Mouse (Mus musculus) midbrain, embryonic 11.5 days (tissue): ENCODE measurements around the gene Dst. TPM values are rescaled to one million over a fixed set of nuclear protein-coding genes. Genes with fewer than 3 reads are reported as not detected.

Source experiments
- ATAC-seq: fragments of 200-750 bp; cut with Nextera tagmentation; 2 replicates; pipeline ENCODE4 v1.8.0; 2017; ENCODE audit warnings: moderate TSS enrichment, moderate library complexity; ENCODE audit not compliant: low FRiP score
- DNase-seq: peaks from one replicate; pipeline ENCODE4 v3.0.0; 2015; ENCODE audit warnings: low spot score; ENCODE audit errors: missing footprints
- H3K27ac ChIP-seq: fragments of 300-500 bp; sonication (generic); 2 replicates; pipeline ENCODE4 v1.5.1; 2014; ENCODE audit warnings: low read depth, low read length
- H3K27me3 ChIP-seq: fragments of 300-500 bp; sonication (generic); 2 replicates; pipeline ENCODE4 v1.6.1; 2014; ENCODE audit warnings: mild to moderate bottlenecking, low read length, moderate library complexity, mixed read lengths; ENCODE audit not compliant: control insufficient read depth, insufficient read depth
- H3K36me3 ChIP-seq: fragments of 300-500 bp; sonication (generic); 2 replicates; pipeline ENCODE4 v1.6.1; 2014; ENCODE audit warnings: mild to moderate bottlenecking, low read length, moderate library complexity, mixed read lengths; ENCODE audit not compliant: control insufficient read depth, insufficient read depth
- H3K4me1 ChIP-seq: fragments of 300-500 bp; sonication (generic); 2 replicates; pipeline ENCODE4 v1.6.1; 2014; ENCODE audit warnings: low read length; ENCODE audit not compliant: control insufficient read depth, insufficient read depth
- H3K4me2 ChIP-seq: fragments of 300-500 bp; sonication (generic); 2 replicates; pipeline ENCODE4 v1.6.1; 2014; ENCODE audit warnings: mild to moderate bottlenecking, moderate library complexity
- H3K4me3 ChIP-seq: fragments of 300-500 bp; sonication (generic); 2 replicates; pipeline ENCODE4 v1.5.1; 2014; ENCODE audit warnings: low read depth, low read length
- H3K9ac ChIP-seq: fragments of 300-500 bp; sonication (generic); 2 replicates; pipeline ENCODE4 v1.6.1; 2014; ENCODE audit warnings: low read length
- H3K9me3 ChIP-seq: fragments of 300-500 bp; sonication (generic); 2 replicates; pipeline ENCODE4 v1.6.1; 2016; ENCODE audit warnings: low read length; ENCODE audit not compliant: control insufficient read depth
- WGBS: fragments of 180-500 bp; shearing (Covaris S2); extraction: QIAGEN DNeasy Blood & Tissue Kit; methylation state at CpG from one replicate; pipeline ENCODE4 v1.1.7; 2014; 5-methylcytosine and 5-hydroxymethylcytosine counted together
- polyA plus RNA-seq: library from polyadenylated mRNA; unstranded; fragments of >200 nt; fragmentation: Nextera tagmentation; extraction: Ambion mirVana; gene quantifications from 2 replicates; pipeline ENCODE4 v1.2.1, GENCODE M21; 2014

Gene Dst
- polyA plus RNA-seq, 1 experiment from 2014 or later, result 33.3 TPM

- no peaks in the 10 kb centered on the region for H3K36me3 ChIP-seq
- no peaks in the 10 kb centered on the region for H3K9me3 ChIP-seq
- DNase-seq (peak; percentile 60), ATAC-seq (no peak)
- H3K4me3 ChIP-seq, result no peak overlapping the region
- H3K4me2 ChIP-seq, result no peak overlapping the region
- no peaks in the 10 kb centered on the region for H3K4me1 ChIP-seq
- no peak overlapping the region for H3K27ac ChIP-seq
- WGBS, result 93% methylated on average over 3 of the region's 3 CpGs
- H3K9ac ChIP-seq, result no peak overlapping the region
- H3K27me3 ChIP-seq, result no peaks in the 10 kb centered on the region
Observed at GRCm38 (mm10) chr1:34047285-34047684, 139.3 kb downstream of the Dst start.

DNA sequence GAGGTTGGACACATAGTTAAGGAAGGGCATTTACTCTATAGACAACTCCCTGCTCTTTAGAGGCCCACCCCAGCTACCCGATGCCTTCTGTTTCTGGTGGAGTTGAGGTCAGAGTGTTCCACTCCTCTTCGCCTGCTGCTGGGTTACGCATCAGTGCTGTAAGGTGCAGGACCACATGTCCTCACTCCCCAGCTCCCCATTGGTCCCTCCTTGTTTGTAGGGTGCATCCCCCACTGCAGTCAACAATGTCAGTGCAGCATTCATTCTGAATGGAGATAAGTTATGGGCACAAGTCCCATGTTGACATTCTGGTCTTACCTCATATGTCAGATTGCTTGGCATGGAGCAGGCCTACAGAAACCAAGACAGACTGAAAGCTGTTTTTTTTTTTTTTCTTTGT is 143.2 kb downstream of the Dst start:
- WGBS, result 85% methylated on average over 3 of the region's 3 CpGs
- no peak for ATAC-seq

GRCm38 (mm10) chr1:34052422-34052821 is 144.4 kb downstream of the Dst start:
- no peaks in the 10 kb centered on the region for H3K27me3 ChIP-seq
- DNase-seq (peak; percentile 64), ATAC-seq (no peak)
- H3K4me2 ChIP-seq, result no peak overlapping the region
- H3K9ac ChIP-seq, result no peak overlapping the region
- no peak overlapping the region for H3K27ac ChIP-seq
- H3K4me1 ChIP-seq, result no peaks in the 10 kb centered on the region
- H3K9me3 ChIP-seq, result no peaks in the 10 kb centered on the region
- H3K36me3 ChIP-seq, result no peaks in the 10 kb centered on the region
- H3K4me3 ChIP-seq, result no peak overlapping the region
- 74% methylated on average over 5 of the region's 5 CpGs for WGBS

More for the DNA sequence above, 143.2 kb downstream of the Dst start:
- H3K36me3 ChIP-seq, result no peaks in the 10 kb centered on the region
- no peaks in the 10 kb centered on the region for H3K27me3 ChIP-seq
- H3K4me1 ChIP-seq, result no peaks in the 10 kb centered on the region
- H3K27ac ChIP-seq, result no peak overlapping the region
- H3K9me3 ChIP-seq, result no peaks in the 10 kb centered on the region
- H3K9ac ChIP-seq, result no peak overlapping the region
- DNase-seq, result peak; percentile 59
- no peak overlapping the region for H3K4me2 ChIP-seq
- H3K4me3 ChIP-seq, result no peak overlapping the region

- Histone ChIP-seq H3K4me2 (no peak overlapping the region), H3K9ac (no peak overlapping the region), H3K4me3 (no peak overlapping the region), H3K36me3 (no peaks in the 10 kb centered on the region), H3K27me3 (no peaks in the 10 kb centered on the region), H3K9me3 (no peaks in the 10 kb centered on the region), H3K27ac (no peak overlapping the region), H3K4me1 (peaks cover under 1% of the 10 kb centered on the region)
- no peak for ATAC-seq
- DNase-seq, result peak; percentile 31
- WGBS, result 90% methylated on average over 10 of the region's 10 CpGs
Observed at GRCm38 (mm10) chr1:34054970-34055369, 146.9 kb downstream of the Dst start.

DNA sequence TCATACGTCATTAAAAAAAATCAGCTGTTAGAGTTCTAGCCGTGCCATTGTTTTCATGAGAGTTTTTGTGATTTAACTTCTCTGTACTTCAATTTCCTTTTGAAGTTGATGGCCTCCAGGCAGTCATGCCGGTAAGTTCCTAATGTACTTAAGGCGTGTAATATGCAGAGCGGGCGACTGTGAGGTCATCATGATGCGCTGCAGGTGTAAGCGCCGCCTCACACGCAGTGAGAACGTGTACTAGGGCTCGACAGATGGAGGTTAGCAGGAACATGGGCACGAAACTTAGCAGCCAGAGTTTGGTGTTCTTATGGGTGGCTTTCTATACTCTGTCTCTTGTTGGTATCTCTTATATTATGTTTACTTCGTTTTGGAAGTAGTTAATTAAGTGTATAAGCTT is 148.6 kb downstream of the Dst start:
- DNase-seq, result no peak
- Histone ChIP-seq H3K36me3 (no peaks in the 10 kb centered on the region), H3K9me3 (no peaks in the 10 kb centered on the region), H3K4me2 (no peak overlapping the region), H3K27me3 (no peaks in the 10 kb centered on the region), H3K4me3 (no peak overlapping the region), H3K27ac (no peak overlapping the region), H3K9ac (no peak overlapping the region), H3K4me1 (peaks cover 12% of the 10 kb centered on the region)
- 95% methylated on average over 14 of the region's 14 CpGs for WGBS
- ATAC-seq, result no peak

DNA sequence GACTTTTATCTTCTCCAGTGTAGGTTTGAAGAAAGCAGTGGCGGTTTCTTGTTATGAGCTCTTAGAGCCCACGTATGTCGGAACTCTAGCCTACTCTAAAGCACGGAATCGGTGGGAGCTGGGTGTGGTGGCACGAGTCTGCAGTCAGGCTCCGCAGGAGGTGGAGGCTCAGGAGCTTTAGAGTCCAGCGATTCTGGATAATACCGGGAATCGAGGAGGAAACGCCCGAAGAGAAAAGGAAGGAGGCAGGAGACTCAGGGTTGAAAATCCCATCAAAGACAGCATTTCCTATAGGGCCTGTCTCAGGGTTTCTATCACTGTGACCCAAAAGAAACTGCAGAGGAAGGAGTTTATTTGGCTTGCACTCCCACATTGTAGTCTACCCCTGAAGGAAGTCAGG is 151.2 kb downstream of the Dst start:
- H3K4me1 ChIP-seq, result peaks cover 17% of the 10 kb centered on the region
- no peak overlapping the region for H3K4me3 ChIP-seq
- H3K4me2 ChIP-seq, result no peak overlapping the region
- no peaks in the 10 kb centered on the region for H3K36me3 ChIP-seq
- H3K9ac ChIP-seq, result no peak overlapping the region
- WGBS, result 72% methylated on average over 12 of the region's 12 CpGs
- H3K27me3 ChIP-seq, result no peaks in the 10 kb centered on the region
- ATAC-seq (no peak), DNase-seq (peak; percentile 69)
- H3K27ac ChIP-seq, result no peak overlapping the region
- H3K9me3 ChIP-seq, result no peaks in the 10 kb centered on the region

DNA sequence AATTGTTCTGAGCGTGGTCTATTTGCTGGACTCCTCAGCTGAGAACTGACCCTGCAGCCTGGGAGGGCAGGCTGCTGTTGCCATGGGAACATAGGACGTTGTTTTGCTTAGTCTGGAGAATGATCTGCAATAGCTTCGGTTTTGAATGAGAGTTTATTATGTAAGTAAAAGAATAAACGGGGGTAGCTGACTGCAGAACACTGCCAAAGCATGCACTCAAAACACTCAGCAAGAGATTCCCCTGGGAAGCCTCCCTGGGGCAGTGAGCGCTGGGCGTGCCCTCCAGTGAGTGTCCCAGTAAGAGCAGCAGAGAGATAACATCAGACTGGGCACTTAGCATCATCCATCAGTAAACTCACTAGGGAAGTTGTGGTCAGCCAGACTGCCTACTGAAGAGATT is 152.4 kb downstream of the Dst start:
- peaks cover 17% of the 10 kb centered on the region for H3K4me1 ChIP-seq
- peak; percentile 91 for DNase-seq
- H3K9ac ChIP-seq, result no peak overlapping the region
- H3K9me3 ChIP-seq, result no peaks in the 10 kb centered on the region
- WGBS, result 18% methylated on average over 6 of the region's 6 CpGs
- peak overlapping the region; percentile 28 for H3K4me2 ChIP-seq
- ATAC-seq, result peak; percentile 70
- H3K36me3 ChIP-seq, result no peaks in the 10 kb centered on the region
- peak overlapping the region; percentile 20; the same call in 1 of the 2 replicates for H3K27ac ChIP-seq
- H3K4me3 ChIP-seq, result no peak overlapping the region
- no peaks in the 10 kb centered on the region for H3K27me3 ChIP-seq

DNA sequence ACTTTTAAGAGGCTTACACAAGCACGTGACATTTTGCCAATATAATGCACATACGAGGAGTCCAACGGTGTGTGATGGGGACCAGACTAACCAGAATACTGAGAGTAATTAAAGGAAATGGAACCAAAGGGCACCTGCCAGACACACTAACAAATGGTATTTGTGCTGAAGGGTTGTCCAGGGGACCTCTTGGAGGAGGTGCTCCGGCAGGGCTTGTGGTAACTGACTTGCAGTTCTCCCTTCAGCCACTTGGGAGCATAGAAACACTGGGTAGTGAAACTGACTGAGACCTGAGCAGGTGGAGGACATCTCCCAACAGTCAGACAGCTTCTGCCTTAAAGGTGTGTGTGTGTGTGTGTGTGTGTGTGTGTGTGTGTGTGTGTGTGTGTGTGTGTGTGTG is 153.1 kb downstream of the Dst start:
- DNase-seq (peak; percentile 94), ATAC-seq (peak; percentile 64)
- peak overlapping the region; percentile 20; the same call in 1 of the 2 replicates for H3K27ac ChIP-seq
- H3K4me3 ChIP-seq, result no peak overlapping the region
- peaks cover 17% of the 10 kb centered on the region for H3K4me1 ChIP-seq
- no peaks in the 10 kb centered on the region for H3K36me3 ChIP-seq
- H3K4me2 ChIP-seq, result no peak overlapping the region
- no peaks in the 10 kb centered on the region for H3K27me3 ChIP-seq
- WGBS, result 35% methylated on average over 4 of the region's 4 CpGs
- no peak overlapping the region for H3K9ac ChIP-seq
- no peaks in the 10 kb centered on the region for H3K9me3 ChIP-seq

DNA sequence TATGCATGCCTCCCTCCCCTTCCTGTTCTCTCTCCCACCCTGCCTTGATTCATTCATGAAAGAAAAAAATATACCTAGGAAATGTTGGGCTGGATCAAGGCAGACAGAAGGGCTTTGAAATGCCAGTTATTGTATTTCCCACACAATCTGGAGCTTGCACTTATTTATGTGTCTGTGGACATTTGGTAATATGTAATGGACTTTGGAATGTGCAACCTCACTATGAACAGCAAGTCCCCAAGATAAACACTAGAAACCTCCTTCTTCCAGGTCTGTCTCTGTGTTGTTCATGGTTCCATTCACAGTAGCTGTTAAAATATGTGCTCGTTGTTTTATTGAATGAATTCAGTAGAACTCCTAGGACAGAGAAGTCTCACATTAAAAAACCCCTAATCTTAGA is 153.8 kb downstream of the Dst start:
- H3K27ac ChIP-seq, result no peak overlapping the region
- 88% methylated on average over 1 of the region's 1 CpGs for WGBS
- peak; percentile 64 for DNase-seq
- H3K9ac ChIP-seq, result no peak overlapping the region
- no peak for ATAC-seq
- peaks cover 17% of the 10 kb centered on the region for H3K4me1 ChIP-seq
- no peak overlapping the region for H3K4me3 ChIP-seq
- no peaks in the 10 kb centered on the region for H3K36me3 ChIP-seq
- no peaks in the 10 kb centered on the region for H3K9me3 ChIP-seq
- no peaks in the 10 kb centered on the region for H3K27me3 ChIP-seq
- no peak overlapping the region for H3K4me2 ChIP-seq

GRCm38 (mm10) chr1:34063943-34064342 is 155.9 kb downstream of the Dst start:
- H3K4me1 ChIP-seq, result peaks cover 17% of the 10 kb centered on the region
- no peak overlapping the region for H3K27ac ChIP-seq
- no peaks in the 10 kb centered on the region for H3K27me3 ChIP-seq
- no peaks in the 10 kb centered on the region for H3K9me3 ChIP-seq
- 79% methylated on average over 3 of the region's 3 CpGs for WGBS
- H3K36me3 ChIP-seq, result no peaks in the 10 kb centered on the region
- ATAC-seq (no peak), DNase-seq (peak; percentile 82)
- no peak overlapping the region for H3K9ac ChIP-seq
- no peak overlapping the region for H3K4me2 ChIP-seq
- H3K4me3 ChIP-seq, result no peak overlapping the region
